29 mouse cellular contexts compared by ENCODE assay signal in genomic region chr4:73772028-73772427, GRCm38 (mm10). TPM values are rescaled to one million over a fixed set of nuclear protein-coding genes. Genes with fewer than 3 reads are reported as not detected.
"Had no signal": no experiment of that assay in that cellular context is flagged by ENCODE, and none has a peak within 500 bp of the region (broad histone marks: within the 10 kb centered on the region; RNA-seq: fewer than 3 reads in every experiment).

No protein-coding gene starts in this region.

- H3K27me3 ChIP-seq: embryonic facial prominence, embryonic 12.5 days; embryonic facial prominence, embryonic 13.5 days; embryonic facial prominence, embryonic 15.5 days; forebrain, embryonic 12.5 days; forebrain, embryonic 13.5 days; forebrain, embryonic 15.5 days had no signal

- H3K4me2 ChIP-seq: embryonic facial prominence, embryonic 12.5 days; embryonic facial prominence, embryonic 13.5 days; embryonic facial prominence, embryonic 15.5 days; forebrain, embryonic 12.5 days; forebrain, embryonic 13.5 days; forebrain, embryonic 15.5 days had no signal

- H3K4me1 ChIP-seq: embryonic facial prominence, embryonic 13.5 days; embryonic facial prominence, embryonic 15.5 days; forebrain, embryonic 13.5 days; forebrain, embryonic 15.5 days had no signal

- DNase-seq: cerebellum, adult 2 months; cerebellum, adult 8-10 months; cerebellum, adult 9-10 months; cerebellum, adult 9-11 months; cerebellum, postnatal 10 days; cerebellum, postnatal 14 days; cerebellum, postnatal 25 days; cerebellum, postnatal 36 days; embryo, embryonic 11 days; forebrain, postnatal 0 days; gastrocnemius, adult 2 months; gastrocnemius, postnatal 10 days; gastrocnemius, postnatal 14 days; gastrocnemius, postnatal 25 days; gastrocnemius, postnatal 36 days; heart, adult 11 months; heart, adult 18-20 months; heart, adult 2 months had no signal

- ATAC-seq: forebrain, embryonic 13.5 days; forebrain, embryonic 14.5 days; forebrain, embryonic 15.5 days; forebrain, embryonic 16.5 days; forebrain, postnatal 0 days had no signal

- H3K27ac ChIP-seq: embryonic facial prominence, embryonic 12.5 days; embryonic facial prominence, embryonic 13.5 days; embryonic facial prominence, embryonic 15.5 days; forebrain, embryonic 10.5 days; forebrain, embryonic 12.5 days; forebrain, embryonic 13.5 days; forebrain, embryonic 15.5 days; gastrocnemius, adult 2 months; heart, adult 2 months had no signal

- H3K9me3 ChIP-seq: embryonic facial prominence, embryonic 12.5 days; embryonic facial prominence, embryonic 13.5 days; embryonic facial prominence, embryonic 15.5 days; forebrain, embryonic 10.5 days; forebrain, embryonic 12.5 days; forebrain, embryonic 13.5 days; forebrain, embryonic 15.5 days had no signal

- H3K4me3 ChIP-seq: embryonic facial prominence, embryonic 12.5 days; embryonic facial prominence, embryonic 13.5 days; embryonic facial prominence, embryonic 15.5 days; erythroblast, embryonic 14.5 days; forebrain, embryonic 10.5 days; forebrain, embryonic 12.5 days; forebrain, embryonic 13.5 days; forebrain, embryonic 15.5 days; gastrocnemius, adult 2 months; heart, adult 2 months had no signal

- H3K9ac ChIP-seq: embryonic facial prominence, embryonic 12.5 days; embryonic facial prominence, embryonic 13.5 days; embryonic facial prominence, embryonic 15.5 days; forebrain, embryonic 12.5 days; forebrain, embryonic 13.5 days; forebrain, embryonic 15.5 days; forebrain, postnatal 0 days had no signal

- H3K36me3 ChIP-seq: embryonic facial prominence, embryonic 12.5 days; embryonic facial prominence, embryonic 13.5 days; embryonic facial prominence, embryonic 15.5 days; forebrain, embryonic 10.5 days; forebrain, embryonic 12.5 days; forebrain, embryonic 15.5 days had no signal

RNA-seq across cellular contexts. Expression of gene Rasef, which starts 18.8 kb away (rescaled TPM):
- polyA plus RNA-seq: cortical plate, adult 2 months; erythroblast, embryonic 14.5 days had no signal
